In genomic region chr4:49626973-49627372, GRCm38 (mm10) we compare ENCODE assay signal across 8 mouse cellular contexts. TPM values are rescaled to one million over a fixed set of nuclear protein-coding genes. Genes with fewer than 3 reads are reported as not detected.
DNase-seq lines count a peak whose midpoint lies in the region; TF ChIP-seq lines count a peak whose summit lies in the region.

No protein-coding gene starts in this region.

- WGBS in heart, embryonic 10.5 days = 4% methylated on average over 3 of the region's 3 CpGs

- TF ChIP-seq POLR2A in cortical plate, adult 2 months (IDR thresholded peaks at IDR 0.05; ENCODE audit: extremely low read depth, insufficient read depth, low read length) = no peak

- H3K27me3 ChIP-seq in heart, embryonic 10.5 days (ENCODE audit: insufficient read depth, poor library complexity, severe bottlenecking) = no peaks in the 10 kb centered on the region

- H3K4me3 ChIP-seq in heart, embryonic 10.5 days = no peak overlapping the region
- H3K4me3 ChIP-seq in cortical plate, adult 2 months (ENCODE audit: insufficient read depth, low read length) = no peak overlapping the region

- no peaks in the 10 kb centered on the region for H3K9me3 ChIP-seq in heart, embryonic 10.5 days

- no peaks in the 10 kb centered on the region for H3K36me3 ChIP-seq in heart, embryonic 10.5 days

- DNase-seq in heart, adult 11 months = peak; percentile 91
- DNase-seq in heart, embryonic 10.5 days (ENCODE audit: low spot score) = no peak
- peak; percentile 84 for DNase-seq in adipocyte (ENCODE audit: low spot score)
- peak; percentile 26 to 68 for DNase-seq in heart, adult 9 months (ENCODE audit: low spot score in 2 of 2)
- DNase-seq in layer of hippocampus, postnatal 36 days = peak; percentile 48 to 62
- peak; percentile 77 for DNase-seq in mesoderm, embryonic 11.5 days (ENCODE audit: low read depth, low spot score)
- DNase-seq in spleen, postnatal 36 days (ENCODE audit: low spot score in 2 of 2) = peak; percentile 52 to 66

- H3K27ac ChIP-seq in heart, embryonic 10.5 days = no peak overlapping the region
- H3K27ac ChIP-seq in cortical plate, adult 2 months (ENCODE audit: insufficient read depth, low read length) = no peak overlapping the region

- peaks cover 4% of the 10 kb centered on the region; the same call in 1 of the 2 replicates for H3K4me1 ChIP-seq in heart, embryonic 10.5 days
- no peaks in the 10 kb centered on the region for H3K4me1 ChIP-seq in cortical plate, adult 2 months (ENCODE audit: control insufficient read depth, insufficient read depth, low read length)

- peak; percentile 88 for TF ChIP-seq CTCF in cortical plate, adult 2 months (IDR thresholded peaks at IDR 0.05; ENCODE audit: extremely low read depth, insufficient read depth, low read length)

RNA-seq across cellular contexts. Expression of gene Rnf20, which starts 4.8 kb away (rescaled TPM):
- polyA plus RNA-seq in heart, embryonic 10.5 days (2016; fragmentation: Nextera tagmentation; extraction: Ambion mirVana) = 26.4 and 32.8 TPM in 2 replicates
- 67.1 and 67.7 TPM in 2 replicates for polyA plus RNA-seq in cortical plate, adult 2 months (2012; rRNA removed)
- total RNA-seq in layer of hippocampus, postnatal 36 days (2021) = 10 to 100 TPM; 74.1 to 88.7 TPM

RNA-seq across cellular contexts. Expression of gene Tmem246, which starts 29.3 kb away (rescaled TPM):
- 35.8 and 49.8 TPM in 2 replicates for polyA plus RNA-seq in heart, embryonic 10.5 days (2016; fragmentation: Nextera tagmentation; extraction: Ambion mirVana)
- polyA plus RNA-seq in cortical plate, adult 2 months (2012; rRNA removed) = 76.4 and 78.4 TPM in 2 replicates
- 10 to 100 TPM; 66.1 to 72.4 TPM for total RNA-seq in layer of hippocampus, postnatal 36 days (2021)

RNA-seq across cellular contexts. Expression of gene Ppp3r2, which starts 54.9 kb away (rescaled TPM):
- polyA plus RNA-seq in heart, embryonic 10.5 days (2016; fragmentation: Nextera tagmentation; extraction: Ambion mirVana) = 0.06 and 0.11 TPM in 2 replicates
- 0.26 and 0.33 TPM in 2 replicates for polyA plus RNA-seq in cortical plate, adult 2 months (2012; rRNA removed)
- total RNA-seq in layer of hippocampus, postnatal 36 days (2021) = under 1 TPM; 0.42 to 0.76 TPM
